Mouse (Mus musculus) intestine, embryonic 16.5 days (tissue): ENCODE measurements around the gene Farsb. TPM values are rescaled to one million over a fixed set of nuclear protein-coding genes. Genes with fewer than 3 reads are reported as not detected.

ENCODE experiments used
- ATAC-seq: fragments of 200-750 bp; cut with Nextera tagmentation; 2 replicates; pipeline ENCODE4 v1.8.0; 2017; ENCODE audit warnings: moderate TSS enrichment, moderate library complexity
- H3K27ac ChIP-seq: fragments of 300-500 bp; sonication (generic); 2 replicates; pipeline ENCODE4 v1.5.1; 2014; ENCODE audit warnings: mild to moderate bottlenecking, low read length
- H3K27me3 ChIP-seq: fragments of 300-500 bp; sonication (generic); replicated peaks from 2 replicates; pipeline ENCODE4 v1.6.1; 2014; ENCODE audit warnings: low read length, control low read depth, mixed read lengths; ENCODE audit not compliant: control insufficient read depth, insufficient read depth
- H3K36me3 ChIP-seq: fragments of 300-500 bp; sonication (generic); 2 replicates; pipeline ENCODE4 v1.6.1; 2014; ENCODE audit warnings: low read length, control low read depth; ENCODE audit not compliant: control insufficient read depth, insufficient read depth
- H3K4me1 ChIP-seq: fragments of 300-500 bp; sonication (generic); 2 replicates; pipeline ENCODE4 v1.6.1; 2014; ENCODE audit warnings: low read length, control low read depth, mixed read lengths; ENCODE audit not compliant: control insufficient read depth, insufficient read depth
- H3K4me2 ChIP-seq: fragments of 300-500 bp; sonication (generic); 2 replicates; pipeline ENCODE4 v1.6.1; 2014; ENCODE audit warnings: low read depth, low read length, control low read depth
- H3K4me3 ChIP-seq: fragments of 300-500 bp; sonication (generic); 2 replicates; pipeline ENCODE4 v1.5.1; 2014; ENCODE audit warnings: mild to moderate bottlenecking, low read length
- H3K9ac ChIP-seq: fragments of 300-500 bp; sonication (generic); 2 replicates; pipeline ENCODE4 v1.6.1; 2014; ENCODE audit warnings: low read depth, low read length
- H3K9me3 ChIP-seq: fragments of 300-500 bp; sonication (generic); 2 replicates; pipeline ENCODE4 v1.6.1; 2016; ENCODE audit warnings: low read length, control low read depth; ENCODE audit not compliant: control insufficient read depth
- WGBS: fragments of 180-500 bp; shearing (Covaris S2); extraction: QIAGEN DNeasy Blood & Tissue Kit; methylation state at CpG from one replicate; pipeline ENCODE4 v1.1.7; 2014; 5-methylcytosine and 5-hydroxymethylcytosine counted together
- polyA plus RNA-seq: library from polyadenylated mRNA; unstranded; fragments of >200 nt; fragmentation: Nextera tagmentation; extraction: Ambion mirVana; gene quantifications from 2 replicates; pipeline ENCODE4 v1.2.1, GENCODE M21; 2015

The Farsb gene
- polyA plus RNA-seq, 1 experiment from 2014 or later = 182 TPM

- ATAC-seq = no peak
- H3K27me3 ChIP-seq = no peaks in the 10 kb centered on the region
Observed at GRCm38 (mm10) chr1:78433472-78433871, 55.2 kb downstream of the Farsb start.

GRCm38 (mm10) chr1:78428851-78429250, 59.8 kb downstream of the Farsb start:
- 82% methylated on average over 11 of the region's 11 CpGs for WGBS

More at GRCm38 (mm10) chr1:78433472-78433871, 55.2 kb downstream of the Farsb start:
- Histone ChIP-seq H3K27ac (no peak overlapping the region), H3K9ac (no peak overlapping the region), H3K4me2 (no peak overlapping the region), H3K4me1 (no peaks in the 10 kb centered on the region), H3K36me3 (no peaks in the 10 kb centered on the region), H3K4me3 (no peak overlapping the region), H3K9me3 (no peaks in the 10 kb centered on the region)
- WGBS = 93% methylated on average over 9 of the region's 9 CpGs

GRCm38 (mm10) chr1:78426841-78427240, 61.9 kb downstream of the Farsb start:
- 80% methylated on average over 3 of the region's 3 CpGs for WGBS
- H3K9ac ChIP-seq = no peak overlapping the region
- no peak overlapping the region for H3K4me2 ChIP-seq
- H3K4me3 ChIP-seq = no peak overlapping the region
- H3K36me3 ChIP-seq = no peaks in the 10 kb centered on the region
- no peak overlapping the region for H3K27ac ChIP-seq
- no peaks in the 10 kb centered on the region for H3K27me3 ChIP-seq
- H3K9me3 ChIP-seq = no peaks in the 10 kb centered on the region
- no peak for ATAC-seq
- peaks cover 9% of the 10 kb centered on the region for H3K4me1 ChIP-seq

More at GRCm38 (mm10) chr1:78428851-78429250, 59.8 kb downstream of the Farsb start:
- Histone ChIP-seq H3K4me1 (peaks cover 9% of the 10 kb centered on the region), H3K27ac (no peak overlapping the region), H3K9me3 (no peaks in the 10 kb centered on the region), H3K36me3 (no peaks in the 10 kb centered on the region), H3K9ac (no peak overlapping the region), H3K4me2 (no peak overlapping the region), H3K4me3 (no peak overlapping the region), H3K27me3 (no peaks in the 10 kb centered on the region)
- ATAC-seq = no peak

GRCm38 (mm10) chr1:78425793-78426700, 62.6 kb downstream of the Farsb start:
- ATAC-seq = no peak; the same call in 1 of the 2 replicates
- H3K9ac ChIP-seq = no peak overlapping the region
- 78% methylated on average over 7 of the region's 7 CpGs for WGBS

GRCm38 (mm10) chr1:78425309-78425708, 63.4 kb downstream of the Farsb start:
- no peaks in the 10 kb centered on the region for H3K27me3 ChIP-seq
- H3K4me2 ChIP-seq = no peak overlapping the region
- no peak overlapping the region for H3K27ac ChIP-seq
- H3K36me3 ChIP-seq = no peaks in the 10 kb centered on the region
- H3K4me1 ChIP-seq = peaks cover 9% of the 10 kb centered on the region
- H3K4me3 ChIP-seq = no peak overlapping the region
- 76% methylated on average over 7 of the region's 7 CpGs for WGBS
- no peak overlapping the region for H3K9ac ChIP-seq
- peak; percentile 57 for ATAC-seq
- no peaks in the 10 kb centered on the region for H3K9me3 ChIP-seq

More at GRCm38 (mm10) chr1:78425793-78426700, 62.6 kb downstream of the Farsb start:
- H3K27me3 ChIP-seq = no peaks in the 10 kb centered on the region
- H3K4me2 ChIP-seq = no peak overlapping the region
- H3K4me1 ChIP-seq = peaks cover 9% of the 10 kb centered on the region
- H3K9me3 ChIP-seq = no peaks in the 10 kb centered on the region
- no peak overlapping the region; the same call in 1 of the 2 replicates for H3K27ac ChIP-seq
- H3K36me3 ChIP-seq = no peaks in the 10 kb centered on the region
- no peak overlapping the region for H3K4me3 ChIP-seq

- Histone ChIP-seq H3K27ac (no peak overlapping the region), H3K27me3 (no peaks in the 10 kb centered on the region), H3K4me2 (no peak overlapping the region), H3K9me3 (no peaks in the 10 kb centered on the region), H3K4me3 (no peak overlapping the region), H3K36me3 (no peaks in the 10 kb centered on the region), H3K9ac (no peak overlapping the region), H3K4me1 (peaks cover 9% of the 10 kb centered on the region)
- WGBS = 55% methylated on average over 4 of the region's 4 CpGs
- peak; percentile 79 for ATAC-seq
Observed at GRCm38 (mm10) chr1:78424848-78425247, 63.8 kb downstream of the Farsb start.

- Histone ChIP-seq H3K27ac (no peak overlapping the region), H3K36me3 (peaks cover 4% of the 10 kb centered on the region; the same call in 1 of the 2 replicates), H3K4me3 (no peak overlapping the region), H3K9ac (no peak overlapping the region), H3K27me3 (no peaks in the 10 kb centered on the region), H3K9me3 (no peaks in the 10 kb centered on the region), H3K4me1 (peaks cover 9% of the 10 kb centered on the region), H3K4me2 (no peak overlapping the region)
- WGBS = 48% methylated on average over 2 of the region's 2 CpGs
- ATAC-seq = no peak
Observed at GRCm38 (mm10) chr1:78422576-78422975, 66.1 kb downstream of the Farsb start.

DNA sequence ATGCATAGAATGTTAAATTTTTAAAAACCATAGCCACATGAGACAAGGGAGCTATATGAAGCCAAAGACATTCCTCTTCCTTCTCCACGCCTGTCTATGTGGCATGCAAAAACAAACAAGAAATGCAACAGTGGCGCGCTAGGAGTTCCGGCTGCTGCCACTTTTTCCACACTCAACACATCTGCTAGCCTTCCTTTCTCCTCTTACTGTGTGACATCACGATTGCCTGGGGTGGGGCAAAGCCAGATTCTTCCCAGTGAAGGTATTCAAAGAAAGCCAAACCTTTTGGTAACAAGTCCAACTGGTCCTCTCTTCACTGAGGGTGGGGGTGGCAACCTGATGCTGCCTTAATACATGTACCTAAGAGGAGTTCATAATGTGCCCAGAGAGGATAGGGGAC, 66.9 kb downstream of the Farsb start:
- Histone ChIP-seq H3K4me3 (no peak overlapping the region), H3K9me3 (no peaks in the 10 kb centered on the region), H3K9ac (no peak overlapping the region), H3K36me3 (peaks cover 4% of the 10 kb centered on the region; the same call in 1 of the 2 replicates), H3K27me3 (no peaks in the 10 kb centered on the region), H3K4me2 (no peak overlapping the region), H3K4me1 (peaks cover 9% of the 10 kb centered on the region), H3K27ac (no peak overlapping the region)
- WGBS = 86% methylated on average over 5 of the region's 5 CpGs
- ATAC-seq = no peak

DNA sequence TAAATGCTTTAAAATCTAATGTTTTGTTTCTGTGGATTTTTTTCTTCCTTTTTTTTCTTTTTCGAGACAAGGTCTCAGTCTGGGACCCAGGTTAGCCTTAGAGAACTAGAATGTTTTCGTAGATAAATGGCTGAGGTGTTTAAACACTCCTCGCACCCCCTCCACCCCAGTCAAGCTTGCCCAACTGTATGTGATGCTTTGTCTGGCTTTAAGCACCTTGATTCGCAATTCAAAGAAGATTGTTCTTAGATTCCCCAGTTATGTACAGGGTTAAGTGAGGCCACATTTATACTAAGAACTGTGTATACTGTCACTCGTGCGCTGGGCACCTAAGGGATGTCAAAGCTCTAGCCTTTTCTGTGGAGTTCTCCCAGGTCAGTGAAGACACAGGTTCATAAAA, 68.4 kb downstream of the Farsb start:
- no peaks in the 10 kb centered on the region for H3K9me3 ChIP-seq
- peaks cover 4% of the 10 kb centered on the region; the same call in 1 of the 2 replicates for H3K36me3 ChIP-seq
- no peaks in the 10 kb centered on the region for H3K4me1 ChIP-seq
- no peak overlapping the region for H3K27ac ChIP-seq
- 89% methylated on average over 6 of the region's 6 CpGs for WGBS
- no peaks in the 10 kb centered on the region for H3K27me3 ChIP-seq
- no peak overlapping the region for H3K4me2 ChIP-seq
- no peak overlapping the region for H3K4me3 ChIP-seq
- no peak overlapping the region for H3K9ac ChIP-seq
- no peak for ATAC-seq
